Mouse (Mus musculus) heart, adult 2 months (tissue): ENCODE measurements around the gene Sars2.

Experiments used
- CTCF ChIP-seq: fragments of 200-600 bp; IDR thresholded peaks from 2 replicates; pipeline ENCODE4 v1.8.1; 2022; ENCODE audit warnings: antibody characterized with exemption, mild to moderate bottlenecking, moderate library complexity
- EP300 ChIP-seq: fragments of 200-500 bp; IDR thresholded peaks from 2 replicates; pipeline ENCODE4 v1.6.1; 2011; ENCODE audit warnings: low read depth, low read length, control low read depth; ENCODE audit not compliant: insufficient read depth
- POLR2A ChIP-seq: fragments of 200-500 bp; IDR thresholded peaks from 2 replicates; pipeline ENCODE4 v1.6.1; 2011; ENCODE audit warnings: mild to moderate bottlenecking, low read depth, low read length, control low read depth; ENCODE audit not compliant: insufficient read depth

- TF ChIP-seq CTCF, result no peak
- TF ChIP-seq POLR2A, result no peak
- TF ChIP-seq EP300, result no peak
These were observed 8.1 kb downstream of the Sars2 start for GRCm38 (mm10) chr7:28749935-28750334.
